Mouse (Mus musculus) adrenal gland, adult 2 months (tissue): Measurements from ENCODE around the gene Ubac1. TPM values are rescaled to one million over a fixed set of nuclear protein-coding genes. Genes with fewer than 3 reads are reported as not detected.

Source experiments
- DNase-seq: peaks from one replicate; pipeline ENCODE4 v3.0.0; 2021
- polyA plus RNA-seq: library from polyadenylated mRNA; depleted of rRNA; stranded (reverse); fragments of >200 nt; gene quantifications from 2 replicates; pipeline ENCODE4 v1.2.3, GENCODE M21; 2012; rRNA removed
- total RNA-seq, 2 experiments: library from RNA; stranded (reverse); gene quantifications; 2 replicates each; pipeline ENCODE4 v1.2.3; 2021

Gene Ubac1
- total and polyA plus RNA-seq, 3 experiments: 32.9 to 40.0 (median 37.8) TPM

- no peak for DNase-seq
These were observed 46.3 kb downstream of the Ubac1 start for GRCm38 (mm10) chr2:25975141-25975770.

DNA sequence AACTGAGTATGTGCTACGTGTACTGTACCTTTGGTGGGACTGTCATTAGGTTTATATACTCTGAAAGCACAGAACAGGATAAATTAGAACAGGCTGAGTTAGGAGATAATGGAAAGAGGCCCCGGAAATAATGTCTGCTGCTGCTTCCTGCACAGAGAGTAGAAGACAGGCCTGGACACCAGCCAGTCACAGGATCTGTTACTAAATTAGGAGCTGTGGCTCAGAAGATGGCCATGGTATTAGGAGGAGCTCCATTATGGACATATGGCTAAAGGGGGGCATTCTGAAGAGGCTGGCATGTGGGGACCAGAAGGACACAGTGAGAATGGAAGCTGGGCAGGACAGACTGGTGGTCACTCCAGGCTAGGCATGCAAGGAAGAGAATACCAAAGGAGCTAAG lies 51.1 kb downstream of the Ubac1 start:
- DNase-seq: peak; percentile 17

- no peak for DNase-seq
These were observed 52.2 kb downstream of the Ubac1 start for GRCm38 (mm10) chr2:25969319-25969718.

GRCm38 (mm10) chr2:25949291-25949690 lies 72.3 kb downstream of the Ubac1 start:
- DNase-seq: no peak

Other genes with a start within 250 kb of the Ubac1 start
- gene Lcn11, start 244.7 kb downstream of the Ubac1 start, total RNA-seq: not detected
- gene Lcn11, start 244.7 kb downstream of the Ubac1 start, polyA plus RNA-seq: not detected in 2 replicates
- gene Gm13539, start 239.5 kb downstream of the Ubac1 start, total RNA-seq: not detected
- gene Gm13539, start 239.5 kb downstream of the Ubac1 start, polyA plus RNA-seq: not detected in 2 replicates
- not detected for gene Glt6d1, start 205.9 kb downstream of the Ubac1 start, total RNA-seq
- gene Glt6d1, start 205.9 kb downstream of the Ubac1 start, polyA plus RNA-seq: not detected in 2 replicates
- not detected for gene Lcn9, start 198.6 kb downstream of the Ubac1 start, total RNA-seq
- not detected in 2 replicates for gene Lcn9, start 198.6 kb downstream of the Ubac1 start, polyA plus RNA-seq
- not detected for gene Sohlh1, start 174.5 kb downstream of the Ubac1 start, total RNA-seq
- gene Sohlh1, start 174.5 kb downstream of the Ubac1 start, polyA plus RNA-seq: not detected in 2 replicates
- 1 to 10 TPM; 1.9 to 2.9 TPM for gene Kcnt1, start 158.0 kb downstream of the Ubac1 start, total RNA-seq
- gene Kcnt1, start 158.0 kb downstream of the Ubac1 start, polyA plus RNA-seq: 11.8 and 21.4 TPM in 2 replicates
- gene Camsap1, start 38.5 kb downstream of the Ubac1 start, total RNA-seq: 10 to 100 TPM; 31.4 to 32.6 TPM
- gene Camsap1, start 38.5 kb downstream of the Ubac1 start, polyA plus RNA-seq: 3.9 and 5.5 TPM in 2 replicates
- 10 to 100 TPM; 36.1 to 52.3 TPM for gene Nacc2, start 101.5 kb upstream of the Ubac1 start, total RNA-seq
- 69.8 and 94.3 TPM in 2 replicates for gene Nacc2, start 101.5 kb upstream of the Ubac1 start, polyA plus RNA-seq
- 1 to 10 TPM in 1 of 2 experiments, not detected in 1; 2.6 TPM for gene Lhx3, start 186.5 kb upstream of the Ubac1 start, total RNA-seq
- gene Lhx3, start 186.5 kb upstream of the Ubac1 start, polyA plus RNA-seq: 0.84 and 1.4 TPM in 2 replicates
- gene Qsox2, start 215.8 kb upstream of the Ubac1 start, total RNA-seq: 10 to 100 TPM; 16.6 to 22.5 TPM
- 24.3 and 25.4 TPM in 2 replicates for gene Qsox2, start 215.8 kb upstream of the Ubac1 start, polyA plus RNA-seq